Mouse (Mus musculus) adrenal gland, postnatal 36 days (tissue): ENCODE measurements around the gene Rere. TPM values are rescaled to one million over a fixed set of nuclear protein-coding genes. Genes with fewer than 3 reads are reported as not detected.

ENCODE experiments used
- DNase-seq, 2 experiments: peaks; one replicate each; pipeline ENCODE4 v3.0.0; 2021; ENCODE audit warnings: mixed read lengths in 1 of 2
- total RNA-seq, 2 experiments: library from RNA; stranded (reverse); gene quantifications; 2 replicates each; pipeline ENCODE4 v1.2.3; 2021

Gene Rere
- total RNA-seq, 2 experiments from 2014 or later, result 114 to 116 TPM

GRCm38 (mm10) chr4:150346651-150347386 lies 65.4 kb downstream of the Rere start:
- no peak for DNase-seq

GRCm38 (mm10) chr4:150347387-150347672 lies 65.9 kb downstream of the Rere start:
- DNase-seq, result peak in 1 of 2 experiments; percentile 25

GRCm38 (mm10) chr4:150349680-150350101 lies 68.2 kb downstream of the Rere start:
- DNase-seq, result no peak

GRCm38 (mm10) chr4:150351419-150352075 lies 70.1 kb downstream of the Rere start:
- DNase-seq, result no peak

GRCm38 (mm10) chr4:150352736-150353135 lies 71.3 kb downstream of the Rere start:
- DNase-seq, result no peak

GRCm38 (mm10) chr4:150353376-150353900 lies 72.0 kb downstream of the Rere start:
- DNase-seq, result no peak

- no peak for DNase-seq
Measured at GRCm38 (mm10) chr4:150355801-150356200, 74.4 kb downstream of the Rere start.

- DNase-seq, result no peak
Measured at GRCm38 (mm10) chr4:150361986-150362691, 80.7 kb downstream of the Rere start.

GRCm38 (mm10) chr4:150362858-150363257 lies 81.4 kb downstream of the Rere start:
- no peak for DNase-seq

- no peak for DNase-seq
Measured at GRCm38 (mm10) chr4:150364786-150365185, 83.3 kb downstream of the Rere start.

GRCm38 (mm10) chr4:150366510-150367208 lies 85.2 kb downstream of the Rere start:
- no peak for DNase-seq

- peak; percentile 84 to 89 for DNase-seq
Measured at GRCm38 (mm10) chr4:150371580-150372380, 90.3 kb downstream of the Rere start.

GRCm38 (mm10) chr4:150372631-150373041 lies 91.2 kb downstream of the Rere start:
- no peak for DNase-seq

- peak; percentile 34 to 51 for DNase-seq
Measured at GRCm38 (mm10) chr4:150373111-150374109, 92.0 kb downstream of the Rere start.

GRCm38 (mm10) chr4:150374651-150375447 lies 93.4 kb downstream of the Rere start:
- DNase-seq, result no peak

- no peak for DNase-seq
Measured at GRCm38 (mm10) chr4:150375448-150375935, 94.0 kb downstream of the Rere start.

- DNase-seq, result peak in 1 of 2 experiments; percentile 20
Measured at GRCm38 (mm10) chr4:150379313-150379712, 97.9 kb downstream of the Rere start.

GRCm38 (mm10) chr4:150379772-150380171 lies 98.3 kb downstream of the Rere start:
- peak; percentile 62 to 65 for DNase-seq

GRCm38 (mm10) chr4:150380273-150380672 lies 98.8 kb downstream of the Rere start:
- no peak for DNase-seq
